Mouse (Mus musculus) right cerebral cortex, postnatal 14 days (tissue): Measurements from ENCODE around the gene Mzf1.
"Not testable (repeated sequence)": the region's sequence is repeated elsewhere in the genome, so short reads cannot be mapped to it uniquely, and the experiment has no call there.

Source experiments
- DNase-seq: peaks from one replicate; pipeline ENCODE4 v3.0.0; 2022

Mzf1 gene

DNA sequence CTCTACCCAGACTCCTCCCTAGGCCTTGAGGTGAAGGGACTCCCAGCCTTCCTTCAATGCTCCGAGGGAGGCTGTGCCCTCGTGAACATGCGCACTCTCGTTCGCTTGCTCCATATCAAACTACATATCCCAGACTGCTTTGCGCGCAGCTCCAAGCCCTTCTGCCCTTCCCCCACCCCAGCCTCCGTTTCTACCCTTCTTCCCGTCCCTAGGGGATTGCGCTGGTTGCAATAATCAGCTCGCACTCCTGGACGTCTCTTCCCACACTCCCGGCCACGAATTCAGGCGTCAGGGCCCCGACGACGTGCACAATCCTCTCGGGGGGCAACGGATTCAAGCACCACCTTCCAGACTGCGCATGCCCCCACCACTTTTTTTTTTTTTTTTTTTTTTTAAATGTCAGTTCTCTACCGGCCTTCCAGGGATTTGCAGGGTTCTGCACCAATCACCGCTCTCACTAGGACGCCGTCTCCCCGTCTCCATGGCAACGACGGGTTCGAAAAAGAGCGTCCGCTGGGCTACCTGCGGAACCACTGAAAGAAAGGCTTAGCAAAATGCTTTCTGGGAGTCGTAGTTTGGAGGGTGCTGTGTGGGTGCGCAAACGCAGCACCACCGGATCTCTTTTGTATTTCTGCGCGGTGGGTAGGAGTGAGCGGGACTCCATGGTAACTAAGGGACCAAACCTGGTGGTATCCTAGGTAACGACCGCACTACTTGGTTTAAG lies at the start of gene Mzf1:
Gene Mzf1 (minus strand): TSS at position 478 of the 724 bp plus-strand sequence.
- DNase-seq, result peak; percentile 97

DNA sequence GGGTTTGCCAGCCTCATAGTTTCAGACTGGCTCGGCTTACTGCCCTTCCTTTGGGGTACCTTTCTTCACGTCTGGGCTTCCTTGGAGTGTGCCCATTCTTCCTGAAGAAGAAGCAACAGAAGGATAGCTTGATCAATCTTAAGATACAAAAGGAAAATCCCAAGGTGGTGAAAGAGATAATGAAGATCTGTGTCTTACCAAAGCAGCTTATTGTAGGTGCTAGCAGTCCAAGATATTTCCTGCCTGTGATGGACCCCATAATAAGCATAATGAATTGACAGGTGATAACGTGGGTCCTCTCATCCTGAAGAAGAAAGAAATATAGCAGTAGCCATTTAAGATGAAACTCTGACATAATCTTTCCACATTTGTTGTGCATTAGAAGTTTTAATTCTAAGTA lies 40.5 kb upstream of the Mzf1 start, which contains the start of gene Vmn1r85:
Gene Vmn1r85 (minus strand): TSS at position 101 of the 400 bp plus-strand sequence.
- no peak for DNase-seq

DNA sequence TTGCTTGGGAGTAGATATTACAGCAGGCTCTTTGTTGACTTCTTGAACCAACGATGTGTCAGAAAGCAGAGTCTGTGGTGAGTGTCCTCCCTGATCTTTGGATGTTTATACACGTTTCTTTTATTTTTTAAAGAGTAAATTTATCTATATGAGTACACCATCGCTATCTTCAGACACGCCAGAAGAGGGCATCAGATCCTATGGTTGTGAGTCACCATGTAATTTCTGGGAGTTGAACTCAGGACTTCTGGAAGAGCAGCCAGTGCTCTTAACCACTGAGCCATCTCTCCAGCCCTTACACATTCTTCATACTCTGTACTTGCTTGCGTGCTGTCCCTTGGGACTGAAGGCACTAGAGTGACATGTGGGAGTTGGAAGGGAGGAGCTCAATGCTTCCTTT lies 17.7 kb upstream of the Mzf1 start:
- no peak for DNase-seq

GRCm38 (mm10) chr7:13063399-13063798 lies 8.8 kb upstream of the Mzf1 start:
- not testable (repeated sequence) for DNase-seq

DNA sequence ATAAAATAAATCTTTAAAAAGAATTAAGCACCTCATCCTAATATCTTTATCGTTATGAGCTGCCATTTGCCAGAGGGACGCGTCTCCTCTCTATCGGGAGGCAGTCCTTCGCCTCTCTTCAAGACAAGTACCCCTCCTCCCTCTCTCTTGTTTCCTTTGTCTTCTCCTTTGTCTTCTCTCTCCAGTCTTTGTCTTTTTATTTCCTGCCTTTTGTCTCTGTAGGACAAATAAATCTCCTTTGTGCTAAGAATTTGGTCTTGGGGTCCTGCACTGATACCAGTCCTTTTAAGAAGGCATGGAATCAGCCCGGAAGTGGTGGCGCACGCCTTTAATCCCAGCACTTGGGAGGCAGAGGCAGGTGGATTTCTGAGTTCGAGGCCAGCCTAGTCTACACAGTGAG lies 5.0 kb upstream of the Mzf1 start:
- no peak for DNase-seq

DNA sequence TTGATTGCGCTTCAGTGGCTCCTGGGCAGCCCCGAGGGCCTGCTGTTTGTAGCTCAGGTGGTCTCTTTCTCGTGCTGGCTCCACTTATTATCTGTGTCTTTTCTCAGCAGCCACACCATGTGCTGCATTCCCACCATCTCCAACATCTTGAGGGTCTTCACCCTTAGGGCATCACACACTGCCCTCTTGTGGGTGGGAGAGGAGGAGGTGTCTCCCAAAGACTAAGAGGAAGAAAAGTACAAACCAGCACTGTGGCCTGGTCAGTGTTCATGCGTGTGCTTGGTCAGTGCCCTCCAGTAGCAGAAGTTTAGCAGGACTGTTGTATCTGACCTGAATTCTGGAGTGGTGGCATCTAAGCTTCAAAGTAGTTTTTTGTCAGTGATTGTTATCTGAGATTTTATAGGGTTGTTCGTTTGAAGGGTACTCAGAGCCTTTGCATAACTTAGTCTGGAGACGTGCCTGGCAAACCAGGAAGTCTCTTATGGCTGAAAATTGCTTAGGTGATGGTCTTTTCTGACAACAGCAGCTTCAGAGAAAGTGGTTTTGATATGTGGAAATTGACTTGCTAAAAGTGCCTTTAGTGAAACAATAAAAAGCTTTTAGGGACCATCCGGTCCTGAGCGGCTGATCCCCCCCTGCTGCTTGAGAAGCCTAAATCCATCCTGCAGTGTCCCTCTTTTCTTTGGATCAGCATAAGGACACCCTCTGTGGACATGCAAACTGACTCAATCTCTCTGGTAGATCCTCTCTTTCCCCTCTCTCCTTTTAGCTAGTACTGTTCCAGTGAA lies 2.5 kb upstream of the Mzf1 start:
- DNase-seq, result no peak

GRCm38 (mm10) chr7:13053961-13054286 lies 640 bp downstream of the Mzf1 start:
- DNase-seq, result no peak

DNA sequence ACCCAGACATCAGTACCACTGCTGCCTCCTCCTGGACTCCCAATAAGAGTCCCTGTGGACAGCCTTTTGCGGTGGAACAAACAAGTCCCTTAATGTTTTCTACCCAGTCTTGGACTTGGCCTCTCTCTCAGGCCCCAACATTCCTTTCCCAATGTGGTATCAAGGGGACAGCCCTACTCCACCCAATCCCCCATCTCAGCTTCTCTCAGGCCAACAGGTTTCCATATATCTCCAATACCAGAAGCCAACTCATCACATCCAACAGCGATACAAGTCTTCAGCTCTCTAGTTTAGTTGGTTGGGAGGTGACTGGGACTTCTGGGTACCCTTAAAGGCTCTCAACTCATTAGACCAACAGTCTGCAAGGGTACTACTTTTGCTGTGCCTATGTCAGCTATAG lies 1.1 kb downstream of the Mzf1 start:
- no peak for DNase-seq

GRCm38 (mm10) chr7:13053001-13053400 lies 1.6 kb downstream of the Mzf1 start:
- no peak for DNase-seq

GRCm38 (mm10) chr7:13046084-13046483 lies 8.5 kb downstream of the Mzf1 start:
- DNase-seq, result no peak

DNA sequence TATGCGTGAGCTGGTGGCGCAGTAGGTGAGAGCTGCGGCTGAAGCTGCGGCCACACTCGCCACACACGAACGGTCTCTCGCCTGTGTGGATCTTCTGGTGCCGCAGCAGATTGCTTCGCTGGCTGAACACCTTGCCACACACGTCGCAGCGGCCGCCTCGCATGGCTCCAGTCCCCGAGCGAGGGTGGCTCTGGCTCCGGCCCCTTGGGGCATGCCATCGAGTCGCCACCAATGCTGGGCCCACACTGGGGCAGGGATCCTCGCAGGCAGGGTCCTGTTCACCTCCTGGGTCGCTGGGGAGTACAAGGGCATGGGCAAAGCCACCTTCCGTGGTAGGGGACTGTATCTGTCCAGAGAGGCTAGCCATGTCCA lies 10.3 kb downstream of the Mzf1 start:
- DNase-seq, result no peak

DNA sequence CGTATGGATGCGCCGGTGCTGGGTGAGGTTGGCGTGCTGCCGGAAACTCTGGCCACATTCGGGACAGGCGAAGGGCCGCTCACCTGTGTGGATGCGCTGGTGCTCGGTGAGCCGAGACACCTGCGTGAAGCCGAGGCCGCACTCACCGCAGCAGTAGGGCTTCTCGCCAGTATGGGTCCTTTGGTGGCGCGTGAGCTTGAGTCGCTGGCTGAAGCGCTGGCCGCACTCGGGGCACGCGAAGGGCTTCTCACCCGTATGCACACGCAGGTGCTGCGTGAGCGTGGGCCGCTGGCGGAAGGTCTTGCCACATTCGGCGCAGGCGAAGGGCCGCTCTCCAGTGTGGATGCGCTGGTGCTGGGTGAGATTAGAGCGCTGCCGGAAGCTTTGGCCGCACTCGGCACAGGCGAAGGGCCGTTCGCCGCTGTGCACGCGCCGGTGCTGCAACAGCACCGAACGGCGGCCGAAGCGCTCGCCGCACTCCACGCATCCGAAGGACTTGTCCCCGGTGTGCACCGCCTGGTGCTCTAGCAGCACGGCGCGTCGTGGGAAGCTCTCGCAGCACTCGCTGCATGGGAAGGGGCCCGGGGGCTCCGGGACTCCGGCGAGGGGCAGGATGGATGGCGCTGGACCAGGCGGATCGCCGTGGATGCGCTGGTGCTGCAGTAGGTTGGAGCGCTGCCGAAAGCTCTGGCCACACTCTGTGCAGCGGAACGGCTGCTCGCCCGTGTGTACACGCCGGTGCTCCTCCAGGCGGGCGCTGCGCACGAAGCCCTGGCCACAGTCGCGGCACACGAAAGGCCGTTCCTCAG lies 10.9 kb downstream of the Mzf1 start:
- DNase-seq, result peak; percentile 60

DNA sequence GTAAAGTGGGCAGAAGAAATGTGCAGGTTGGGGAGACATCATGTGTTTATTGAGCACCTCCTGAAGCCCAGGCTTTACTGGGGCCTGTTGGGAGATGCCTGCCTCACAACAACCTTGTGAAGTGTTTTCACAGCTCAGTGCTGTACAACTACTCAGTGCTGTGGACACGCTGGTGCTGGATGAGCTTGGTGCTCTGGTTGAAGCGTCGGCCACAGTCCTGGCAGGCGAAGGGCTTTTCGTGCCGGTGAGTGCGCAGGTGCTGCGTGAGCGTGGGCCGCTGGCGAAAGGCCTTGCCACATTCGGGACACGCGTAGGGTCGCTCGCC lies 11.5 kb downstream of the Mzf1 start:
- no peak for DNase-seq

- DNase-seq, result no peak
These were observed 12.1 kb downstream of the Mzf1 start for GRCm38 (mm10) chr7:13042511-13042910.

DNA sequence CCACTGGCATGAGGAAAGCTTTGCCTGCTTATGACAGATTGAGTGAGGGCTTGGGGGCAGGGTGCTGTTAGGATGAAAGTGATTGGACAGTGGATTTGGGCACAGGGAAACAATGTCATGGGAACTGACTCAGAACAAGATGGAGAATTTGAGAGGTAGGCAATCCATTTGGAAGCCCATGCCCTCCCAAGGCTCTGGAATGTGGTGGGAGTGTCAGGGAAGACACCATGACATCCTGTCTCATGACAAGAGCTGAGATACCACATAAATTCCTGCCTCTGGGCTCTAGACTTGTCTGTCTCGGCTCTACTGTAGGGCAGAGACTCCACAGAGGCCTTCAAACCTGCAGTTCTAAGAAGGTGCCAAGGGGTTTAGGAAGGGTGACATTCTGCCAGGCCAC lies 13.3 kb downstream of the Mzf1 start:
- DNase-seq, result no peak

GRCm38 (mm10) chr7:13039181-13039580 lies 15.4 kb downstream of the Mzf1 start:
- DNase-seq, result no peak

- no peak for DNase-seq
These were observed 15.9 kb downstream of the Mzf1 start for GRCm38 (mm10) chr7:13038621-13039169.

- DNase-seq, result peak; percentile 100
These were observed 16.5 kb downstream of the Mzf1 start, which contains the start of gene Ube2m for GRCm38 (mm10) chr7:13037901-13038555. TSS of gene Ube2m (minus strand) at chr7:13038275.

- DNase-seq, result peak; percentile 72
These were observed 17.2 kb downstream of the Mzf1 start for GRCm38 (mm10) chr7:13037366-13037765.

DNA sequence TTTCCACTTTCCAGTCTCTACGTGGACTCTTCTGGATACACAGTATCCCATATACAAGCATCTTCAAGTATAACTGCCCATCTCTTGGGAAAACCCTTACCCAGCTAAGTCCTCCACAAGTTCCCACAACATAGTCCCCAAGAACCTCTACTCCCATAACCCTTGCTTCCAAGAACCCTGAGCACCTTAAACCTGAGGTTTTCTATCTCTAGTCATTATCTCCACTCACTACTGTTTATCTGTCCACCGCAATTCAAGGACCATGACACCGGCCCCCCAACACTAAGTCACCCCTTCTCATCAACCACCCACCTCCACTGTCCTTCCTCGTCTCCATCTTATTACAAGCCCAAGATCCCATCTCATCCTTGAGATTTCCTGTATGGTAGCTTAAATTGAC lies 17.8 kb downstream of the Mzf1 start:
- no peak for DNase-seq

DNA sequence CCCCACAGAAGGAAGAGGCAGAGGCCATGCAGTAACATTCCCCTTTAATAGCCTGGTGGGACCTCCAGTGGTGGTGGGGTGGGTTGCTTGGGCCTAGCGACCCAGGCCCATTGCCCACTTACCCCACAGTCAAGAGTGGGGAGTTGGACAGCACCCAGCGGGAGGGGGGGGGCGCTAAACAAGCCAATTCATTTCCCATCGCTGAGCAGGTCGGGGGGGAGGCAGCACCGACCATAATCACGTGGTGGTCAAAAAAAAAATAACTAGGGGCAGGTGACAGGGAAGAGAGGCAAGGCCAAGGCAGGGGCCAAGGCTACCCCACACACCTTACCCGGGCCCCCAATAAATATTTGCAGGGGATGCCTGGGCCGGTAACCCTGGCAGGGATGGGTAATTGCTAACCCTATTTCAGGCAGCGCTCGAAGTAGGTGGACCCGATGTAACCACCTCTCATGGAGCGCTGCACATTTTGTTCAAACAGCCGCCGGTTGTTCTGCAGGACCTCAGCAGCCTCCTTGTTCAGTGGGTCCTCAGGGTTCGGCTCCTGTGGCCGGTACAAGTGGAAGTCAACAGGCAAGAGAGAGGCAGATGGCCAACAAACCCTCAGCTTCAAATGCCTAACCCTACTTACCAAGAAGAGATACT lies 19.2 kb downstream of the Mzf1 start:
- DNase-seq, result no peak
